Mouse (Mus musculus): Measurements from ENCODE around the gene Hibadh.

The Hibadh gene

DNA sequence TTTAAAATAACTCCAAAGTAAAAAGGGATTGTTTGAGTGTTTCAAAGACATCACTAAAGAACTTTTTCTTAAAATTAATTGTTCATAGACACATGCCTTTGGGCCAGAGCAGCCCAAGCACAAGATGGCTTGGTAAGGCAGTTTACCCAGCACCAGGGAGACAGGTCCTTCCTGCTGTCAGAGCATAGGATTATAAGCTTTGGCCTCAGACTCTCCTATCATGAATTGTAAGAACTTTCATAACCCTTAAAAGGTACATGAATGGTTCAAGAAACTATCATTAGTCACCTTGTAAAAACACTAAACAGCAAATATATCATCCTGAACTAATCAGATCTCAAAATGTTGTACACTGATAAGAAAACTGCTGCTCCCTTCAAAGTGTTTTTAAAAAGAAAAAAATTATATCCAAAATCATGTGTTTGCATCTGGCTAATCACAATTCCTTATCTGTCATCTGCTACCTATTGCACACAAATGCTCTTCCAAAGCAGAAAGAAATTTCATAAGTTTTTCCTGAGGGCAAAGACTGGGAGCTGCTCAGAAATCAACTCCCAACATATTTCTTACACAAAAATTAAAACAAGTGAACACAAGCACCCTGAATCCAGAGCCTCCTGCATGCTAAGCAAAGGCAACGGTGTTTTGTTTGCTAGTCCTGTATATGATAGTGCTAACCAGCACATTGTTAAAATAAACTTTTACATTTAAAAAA is 1.6 kb downstream of the Hibadh start:
- no peak for DNase-seq (ENCODE audit: low spot score)

DNA sequence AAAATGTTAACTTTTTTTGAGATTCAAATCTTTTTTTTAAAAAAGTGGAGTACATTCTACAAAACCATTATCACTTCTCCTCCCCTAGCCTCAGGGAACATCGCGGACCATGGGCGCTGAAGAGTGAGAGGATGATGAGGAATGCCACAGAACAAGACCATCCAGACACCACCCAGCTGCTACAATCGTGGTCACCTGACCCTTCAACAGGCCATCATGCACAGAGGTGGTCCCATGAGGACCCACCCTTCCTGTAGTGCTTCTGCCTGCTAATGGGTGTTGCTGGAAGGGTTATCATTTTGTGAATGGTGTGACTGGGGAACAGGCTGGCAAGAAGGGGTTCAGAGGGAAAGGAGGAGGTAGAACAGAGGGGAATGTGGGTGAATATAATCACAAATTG is 2.9 kb downstream of the Hibadh start:
- DNase-seq (ENCODE audit: low spot score): no peak

GRCm38 (mm10) chr6:52635395-52635794 is 4.8 kb downstream of the Hibadh start:
- no peak for DNase-seq (ENCODE audit: low spot score)

DNA sequence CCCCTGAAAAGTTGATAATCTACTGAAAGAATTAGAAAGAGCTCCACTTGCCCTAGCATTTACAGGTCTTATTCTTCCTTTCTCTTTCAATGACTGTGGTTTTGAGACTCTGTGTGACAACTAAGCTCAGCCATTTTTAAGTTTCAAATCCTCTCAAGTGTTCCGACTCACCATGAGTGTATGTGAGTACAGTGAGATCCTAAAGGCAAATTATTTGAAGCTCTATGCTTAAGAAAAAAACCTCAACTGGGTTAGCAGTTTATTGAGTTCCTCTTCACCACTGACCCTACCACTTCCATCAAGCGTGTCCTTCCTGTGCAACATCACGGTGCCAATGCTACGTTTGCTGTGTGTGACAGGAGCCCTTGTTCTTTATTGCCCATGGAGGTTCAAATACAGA is 9.6 kb downstream of the Hibadh start:
- no peak for DNase-seq (ENCODE audit: low spot score)

- DNase-seq (ENCODE audit: low spot score): no peak
Measured at GRCm38 (mm10) chr6:52629180-52629579, 11.0 kb downstream of the Hibadh start.

- DNase-seq (ENCODE audit: low spot score): no peak
Measured at GRCm38 (mm10) chr6:52626735-52627134, 13.5 kb downstream of the Hibadh start.

DNA sequence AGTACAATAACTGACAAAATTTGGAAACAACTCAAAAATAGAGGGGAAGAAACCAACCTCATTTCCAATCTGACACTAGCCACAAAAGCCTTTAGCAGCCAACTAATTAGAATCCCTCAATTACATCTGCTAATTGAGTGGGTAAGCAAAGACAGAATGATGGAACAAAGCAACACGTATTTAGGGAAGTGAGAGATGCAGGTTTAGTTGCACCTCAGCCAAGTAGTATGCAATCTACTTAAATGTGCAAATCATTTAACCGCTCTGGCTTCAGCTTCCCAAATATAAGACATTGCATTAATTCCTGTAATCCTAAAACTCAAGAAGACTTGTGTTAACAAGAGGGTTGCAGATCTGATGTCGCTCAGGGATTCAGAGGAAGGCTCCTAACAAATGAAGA is 16.4 kb downstream of the Hibadh start:
- no peak for DNase-seq (ENCODE audit: low spot score)

- DNase-seq (ENCODE audit: low spot score): peak; percentile 54
Measured at GRCm38 (mm10) chr6:52621731-52622480, 18.3 kb downstream of the Hibadh start.

DNA sequence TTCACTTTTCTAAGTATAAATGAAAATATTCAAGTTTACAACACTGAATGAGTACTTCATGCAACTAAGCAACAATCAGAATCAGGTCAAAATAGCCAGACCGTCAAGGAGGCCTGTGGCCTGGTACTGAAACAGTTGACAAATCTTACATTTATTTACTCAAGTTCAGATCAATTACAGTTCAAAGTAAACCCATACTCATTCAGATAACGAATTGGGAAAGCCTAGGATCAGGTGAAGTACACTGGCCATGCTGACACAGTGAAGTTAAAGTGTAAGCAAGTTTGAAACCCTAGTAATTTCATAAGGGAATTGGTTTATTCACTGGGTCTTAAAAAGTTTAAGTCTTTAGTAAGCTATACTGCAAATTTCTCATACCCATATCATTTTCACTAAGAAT is 20.1 kb downstream of the Hibadh start:
- no peak for DNase-seq (ENCODE audit: low spot score)

DNA sequence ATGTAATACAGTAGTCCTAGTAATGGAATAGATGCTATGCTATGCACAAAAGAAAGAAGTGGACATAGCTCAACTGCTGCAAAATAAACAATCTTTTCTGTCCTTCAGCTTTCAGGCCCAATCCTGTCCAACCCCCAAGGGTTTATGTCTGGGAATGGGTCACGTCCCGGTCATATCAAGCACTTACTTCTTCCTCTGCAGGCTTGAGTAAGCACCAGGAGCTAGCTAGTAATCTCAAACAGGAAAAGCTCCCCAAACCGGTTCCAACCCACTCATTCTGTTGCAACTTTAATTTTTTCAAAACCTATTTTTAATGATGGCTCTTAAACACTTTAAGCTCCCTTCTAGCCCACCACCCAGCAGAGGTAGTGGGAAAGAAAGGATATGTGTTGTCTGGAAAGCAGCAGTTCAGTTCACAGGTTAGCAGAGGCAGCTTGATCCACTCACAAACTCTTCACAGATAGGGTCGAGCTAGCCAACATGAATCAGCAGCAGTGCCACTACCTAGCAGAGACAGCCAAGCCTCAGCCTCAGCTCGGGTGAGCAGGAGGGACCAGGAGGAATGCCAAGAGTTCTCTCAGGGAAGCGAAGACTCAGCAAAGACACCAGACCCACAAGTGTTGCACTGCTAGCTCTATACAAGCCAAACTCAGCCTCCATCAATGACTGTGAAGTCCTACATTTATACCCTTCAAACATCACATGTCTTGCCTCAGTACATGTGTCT is 30.4 kb downstream of the Hibadh start:
- DNase-seq (ENCODE audit: low spot score): peak; percentile 79

DNA sequence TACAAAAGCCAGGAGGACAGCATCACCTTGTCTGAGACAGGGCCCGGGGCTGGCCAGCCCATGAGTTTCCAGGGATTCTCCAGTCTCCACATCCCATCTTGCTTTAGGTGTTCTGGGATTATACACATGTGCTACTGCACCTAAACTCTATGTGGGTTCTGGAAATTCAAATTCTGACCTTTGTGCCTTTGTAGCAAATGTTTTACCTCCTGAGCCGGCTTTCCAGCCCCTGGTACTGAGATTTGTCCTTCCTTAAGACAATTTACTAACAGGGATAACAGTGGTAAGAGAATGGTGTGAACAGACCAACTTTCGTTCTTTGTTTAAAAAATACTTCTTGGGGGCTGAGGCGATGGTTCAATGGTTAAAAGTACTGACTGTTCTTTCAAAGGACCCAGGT is 32.1 kb downstream of the Hibadh start:
- no peak for DNase-seq (ENCODE audit: low spot score)

- DNase-seq (ENCODE audit: low spot score): no peak
Measured at GRCm38 (mm10) chr6:52606746-52607347, 33.3 kb downstream of the Hibadh start.

DNA sequence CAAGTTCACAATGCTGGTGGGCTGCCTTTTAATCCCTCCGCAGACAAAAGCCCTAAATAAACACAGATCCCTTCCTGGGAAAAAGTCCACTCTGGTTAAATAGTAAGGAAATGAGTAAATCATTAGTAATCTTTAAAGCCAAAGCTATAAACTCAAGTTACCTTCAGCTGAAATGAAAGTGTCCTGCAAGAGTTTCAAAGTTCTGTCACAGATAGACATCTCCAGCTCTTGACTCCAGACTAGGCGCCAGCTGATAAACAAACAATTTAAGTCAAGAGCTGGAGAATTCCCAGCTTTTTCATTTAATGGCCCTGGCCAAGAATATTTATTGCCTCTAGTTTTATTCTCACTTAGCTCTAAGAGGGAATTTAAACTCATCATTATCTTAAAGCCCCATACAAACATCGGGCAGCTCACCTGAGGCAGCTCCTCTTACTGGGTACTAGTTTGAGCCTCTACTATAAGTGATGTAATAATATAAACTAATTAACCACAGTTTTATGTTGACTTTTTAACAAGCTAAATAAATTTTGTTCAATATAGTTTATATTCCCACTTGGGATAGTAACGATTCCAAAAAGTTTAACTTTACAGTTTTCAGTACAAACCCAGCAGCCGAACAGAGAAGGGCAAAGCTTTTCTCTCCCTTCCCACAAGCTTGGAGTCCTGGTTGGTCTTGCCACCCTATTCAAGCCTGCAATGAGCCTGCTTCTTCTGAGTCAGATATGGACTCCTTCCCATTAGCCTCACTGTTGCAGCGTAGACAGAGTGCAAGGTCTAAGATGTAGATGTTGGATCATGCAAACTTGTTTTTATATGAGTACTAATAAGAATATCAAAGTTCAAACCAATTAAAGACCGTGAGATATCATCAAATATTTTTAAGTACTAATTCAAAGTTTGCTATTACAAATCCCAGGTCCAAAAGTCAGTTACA is 38.2 kb downstream of the Hibadh start:
- no peak for DNase-seq (ENCODE audit: low spot score)

DNA sequence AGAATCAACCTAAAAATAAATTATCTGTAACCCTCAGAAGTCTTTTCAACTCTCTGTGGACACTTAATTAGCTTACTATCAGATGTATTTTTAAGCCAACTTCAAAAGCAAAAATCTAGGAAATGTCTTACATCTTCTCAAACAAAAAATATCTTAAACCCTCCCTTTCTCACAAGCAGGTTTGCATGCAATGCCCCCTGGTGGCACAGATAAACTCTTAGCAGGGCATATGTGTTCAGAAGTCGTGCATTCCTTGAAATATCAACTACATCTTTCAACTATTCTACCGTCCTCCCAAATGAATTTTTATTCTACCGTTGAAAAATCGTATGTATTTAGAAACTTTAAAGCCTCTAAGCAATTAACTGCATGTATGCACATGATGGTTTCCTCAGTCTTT is 39.1 kb downstream of the Hibadh start:
- DNase-seq (ENCODE audit: low spot score): peak; percentile 55

GRCm38 (mm10) chr6:52594752-52595151 is 45.4 kb downstream of the Hibadh start:
- no peak for DNase-seq (ENCODE audit: low spot score)

GRCm38 (mm10) chr6:52586564-52586963 is 53.6 kb downstream of the Hibadh start:
- no peak for DNase-seq (ENCODE audit: low spot score)

DNA sequence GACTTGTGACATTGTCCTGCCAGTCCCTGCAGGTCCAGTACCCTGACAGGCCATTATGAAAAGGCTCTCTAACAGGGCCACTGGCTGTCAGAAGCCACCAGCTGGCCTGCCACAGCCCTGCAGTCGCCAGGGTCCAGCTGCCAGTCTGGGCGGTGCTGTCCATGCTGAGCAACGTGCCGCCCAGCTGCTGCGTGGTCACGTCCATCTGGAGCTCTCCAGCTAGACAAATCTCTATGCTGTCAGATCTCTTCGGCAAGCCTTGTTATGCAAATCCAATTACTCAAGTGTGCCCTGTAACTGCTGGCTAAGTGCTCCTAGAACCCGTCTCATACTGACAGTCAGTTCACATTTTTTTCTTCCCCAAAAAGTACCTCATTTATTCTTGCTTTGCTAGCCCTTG is 55.8 kb downstream of the Hibadh start:
- peak; percentile 31 for DNase-seq (ENCODE audit: low spot score)

DNA sequence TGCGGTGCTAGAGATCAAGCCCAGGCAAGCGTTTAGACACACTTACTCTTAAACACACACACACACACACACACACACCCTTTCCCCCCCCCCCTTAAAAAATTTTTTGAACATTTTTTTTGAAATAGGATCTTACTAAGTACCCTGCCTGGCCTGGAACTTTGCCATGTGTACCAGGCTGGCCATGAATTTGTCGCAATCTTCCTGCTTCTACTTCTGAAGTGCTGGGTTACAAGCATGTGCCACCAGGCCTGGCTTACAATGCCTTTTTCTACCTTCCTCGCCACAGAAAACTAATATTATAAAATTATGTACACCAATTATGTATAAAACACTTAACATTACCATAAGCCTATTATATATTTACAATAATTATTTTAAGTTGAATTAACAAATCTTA is 59.1 kb downstream of the Hibadh start:
- peak; percentile 24 for DNase-seq (ENCODE audit: low spot score)

DNA sequence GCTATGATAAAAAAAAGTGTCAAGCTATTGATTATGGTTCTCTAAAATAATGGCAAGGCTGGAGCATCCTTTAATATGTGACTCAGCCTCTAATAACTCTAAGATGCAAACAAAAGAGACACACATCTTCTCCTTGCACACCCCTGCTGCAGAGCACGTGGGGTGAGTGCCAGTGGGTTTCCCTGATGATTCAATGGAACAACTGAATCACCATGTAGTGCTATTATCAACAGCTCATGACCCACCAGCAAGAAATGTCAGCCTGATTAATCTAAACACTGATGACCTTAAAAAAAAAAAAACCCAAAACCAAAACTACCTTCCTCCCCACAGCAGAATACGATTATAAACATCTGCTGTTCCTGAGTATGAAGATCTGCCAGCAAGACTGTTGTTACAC is 61.9 kb downstream of the Hibadh start:
- DNase-seq (ENCODE audit: low spot score): no peak

GRCm38 (mm10) chr6:52577270-52577669 is 62.9 kb downstream of the Hibadh start:
- peak; percentile 69 for DNase-seq (ENCODE audit: low spot score)

DNA sequence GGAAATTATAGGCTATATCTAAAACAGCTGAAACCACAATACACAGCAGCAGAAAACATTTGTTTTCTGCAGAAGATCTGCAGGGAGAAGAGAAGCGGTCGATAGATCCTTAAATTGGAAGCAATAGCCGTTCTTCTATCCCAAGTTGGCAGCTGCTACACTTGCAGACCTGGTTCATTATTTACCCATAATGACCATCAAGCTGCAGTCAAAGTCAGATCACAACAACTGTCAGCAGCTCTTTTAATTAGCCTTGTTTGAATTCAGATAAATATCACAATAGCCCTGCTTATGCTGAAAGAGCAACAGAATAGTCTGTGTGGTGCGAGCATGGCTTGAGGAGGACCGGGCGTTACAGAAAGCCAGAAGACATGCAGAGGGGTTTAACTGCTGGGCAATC is 71.5 kb downstream of the Hibadh start:
- no peak for DNase-seq (ENCODE audit: low spot score)
